Mouse (Mus musculus): ENCODE data around the gene Klhl29.
A peak's percentile ranks its signal among the peaks of the same experiment; 100 is the strongest.

Gene Klhl29

DNA sequence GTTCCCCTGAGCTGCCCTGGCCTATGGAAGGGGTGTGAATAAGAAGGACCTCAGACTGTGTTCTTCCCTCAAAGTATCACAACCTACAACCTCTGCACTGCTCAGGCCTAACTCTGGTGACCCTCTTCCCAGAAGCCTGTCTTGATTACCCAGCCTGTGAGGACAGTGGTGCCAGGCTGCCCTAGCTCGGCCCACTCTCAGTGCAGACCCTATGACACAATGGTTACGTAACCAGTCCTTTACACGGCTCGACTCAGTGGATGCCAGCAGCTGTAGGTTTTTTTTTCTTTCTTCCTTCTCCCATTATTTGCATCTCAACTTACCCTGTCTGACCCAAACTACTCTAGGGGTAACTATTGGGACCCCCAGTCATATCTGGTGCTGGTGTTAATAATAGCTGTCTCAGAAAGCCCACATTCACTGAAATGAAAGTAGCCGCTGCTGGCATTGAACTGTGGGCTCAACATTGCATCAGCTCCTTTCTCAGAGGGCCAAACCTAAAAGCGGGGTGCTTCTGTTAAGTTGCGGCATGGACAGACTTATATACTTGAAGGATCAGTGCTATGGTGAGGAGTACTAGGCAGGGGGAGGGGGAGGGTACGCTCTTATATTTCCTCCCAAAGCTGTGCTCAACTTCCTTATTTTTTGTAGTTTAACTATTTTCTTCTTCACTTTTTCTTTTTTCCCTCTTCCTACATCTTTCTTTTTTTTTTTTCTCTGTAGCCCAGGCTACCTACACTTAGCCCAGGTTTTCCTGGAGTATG, 152.9 kb downstream of the Klhl29 start:
- DNase-seq (ENCODE audit: low read depth), result no peak

GRCm38 (mm10) chr12:5219913-5220575, 155.4 kb downstream of the Klhl29 start:
- no peak for DNase-seq (ENCODE audit: low read depth)

GRCm38 (mm10) chr12:5215836-5216747, 159.4 kb downstream of the Klhl29 start:
- no peak for DNase-seq (ENCODE audit: low read depth)

GRCm38 (mm10) chr12:5214266-5214665, 161.2 kb downstream of the Klhl29 start:
- no peak for DNase-seq (ENCODE audit: low read depth)

DNA sequence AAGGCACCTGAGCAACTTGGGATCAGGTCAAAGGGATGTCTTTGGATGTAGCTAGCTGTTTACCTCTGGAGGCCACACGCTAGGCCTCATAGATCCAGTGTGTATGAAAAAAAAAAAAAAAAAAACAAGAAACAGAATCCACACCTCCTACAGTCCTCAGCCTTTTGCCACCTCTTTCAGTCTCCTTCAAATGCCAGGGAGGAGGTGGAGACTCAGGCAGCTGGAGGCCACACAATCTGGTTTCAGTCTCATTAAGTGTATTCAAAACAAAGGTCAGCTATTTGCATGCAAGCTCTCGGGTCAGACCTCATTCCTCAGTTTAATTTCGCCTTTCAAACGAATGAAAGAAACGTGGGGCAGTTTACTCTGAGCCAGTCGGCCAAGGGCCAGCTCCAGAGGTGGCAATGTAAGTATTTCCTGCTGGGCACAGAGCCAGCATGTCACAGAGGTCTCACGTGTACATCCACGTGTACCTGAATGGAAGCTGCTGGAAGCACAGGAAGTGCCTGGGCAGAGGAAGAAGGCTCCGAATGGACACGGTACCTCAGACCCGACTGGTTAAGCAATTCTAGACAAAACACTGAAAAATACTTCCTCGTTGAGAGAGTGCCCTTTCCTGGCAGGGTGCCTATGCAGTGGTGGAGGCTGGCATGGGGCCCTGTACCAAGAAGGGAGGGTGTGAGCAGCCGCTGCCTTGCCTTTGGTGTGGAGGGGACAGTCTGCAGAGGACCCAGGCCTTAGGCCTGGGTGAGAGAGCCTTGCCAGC, 162.0 kb downstream of the Klhl29 start:
- peak; percentile 46 for DNase-seq (ENCODE audit: low read depth)

- DNase-seq (ENCODE audit: low read depth), result no peak
Observed at GRCm38 (mm10) chr12:5211884-5212283, 163.6 kb downstream of the Klhl29 start.

DNA sequence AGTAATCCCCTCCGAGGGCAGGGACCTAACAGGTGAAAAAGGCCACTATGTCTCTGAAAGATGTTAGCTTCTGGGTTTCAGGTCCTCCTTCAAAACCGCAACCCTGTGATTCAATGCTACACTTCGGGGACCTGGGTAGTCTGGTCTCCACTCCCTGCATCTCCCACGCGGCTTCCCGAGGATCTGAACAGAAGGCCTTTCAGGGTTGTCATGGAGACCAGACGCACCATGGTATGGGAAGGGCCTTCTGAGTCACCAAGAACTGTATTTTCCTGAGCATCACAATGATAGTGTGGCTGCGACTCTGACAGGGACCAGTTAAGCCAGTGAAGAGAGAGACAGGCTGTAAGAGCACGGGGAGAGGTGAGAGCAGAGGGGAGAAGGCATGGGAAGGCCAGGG, 164.7 kb downstream of the Klhl29 start:
- DNase-seq (ENCODE audit: low read depth), result no peak

DNA sequence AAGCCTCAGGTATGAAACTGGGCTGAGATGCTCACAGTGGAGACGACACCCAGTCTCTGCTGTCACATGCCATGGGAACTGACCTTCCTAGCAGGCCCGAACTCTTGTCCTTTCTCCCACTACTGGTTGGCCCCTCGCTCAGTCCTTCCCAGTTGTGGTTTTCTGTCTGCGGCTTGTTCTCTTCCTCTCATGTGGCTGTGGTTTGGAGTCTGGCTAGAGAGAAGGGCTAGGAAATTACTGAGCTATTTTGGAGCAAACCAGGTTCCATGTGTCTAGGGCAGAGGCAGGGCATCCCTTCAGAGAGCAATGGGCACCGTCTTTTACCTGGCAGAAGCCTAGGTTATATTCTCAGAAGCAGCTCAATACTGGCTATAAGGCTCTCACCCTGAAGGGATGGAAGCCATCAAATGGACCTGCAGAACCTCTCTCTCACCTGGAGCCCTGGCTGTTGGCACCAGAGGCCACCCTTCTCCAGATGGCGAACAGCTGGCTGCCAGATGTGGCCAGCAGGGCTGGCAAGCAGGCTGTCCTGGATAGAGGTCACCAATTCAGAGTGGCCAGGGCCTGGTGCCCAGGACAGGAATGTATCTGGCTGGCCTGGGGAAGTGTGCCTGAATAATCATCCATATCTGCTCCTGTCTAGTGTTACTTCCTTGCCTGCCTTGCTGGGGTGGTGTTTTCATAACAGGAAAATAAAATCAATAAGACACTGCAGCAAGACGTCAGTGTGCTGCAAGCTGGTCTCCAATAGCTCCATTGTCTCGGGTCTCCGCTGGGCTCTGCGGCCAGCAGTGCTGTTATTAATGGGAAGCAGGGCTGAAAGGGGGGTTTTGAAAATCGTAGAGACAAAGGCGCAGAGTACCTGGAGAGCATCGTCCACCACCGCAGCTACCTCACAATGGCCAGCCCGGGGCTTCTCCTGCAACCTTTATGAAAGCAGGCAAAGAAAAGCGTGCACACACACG, 167.3 kb downstream of the Klhl29 start:
- peak; percentile 50 for DNase-seq (ENCODE audit: low read depth)

GRCm38 (mm10) chr12:5207172-5207571, 168.3 kb downstream of the Klhl29 start:
- no peak for DNase-seq (ENCODE audit: low read depth)

GRCm38 (mm10) chr12:5204071-5204840, 171.2 kb downstream of the Klhl29 start:
- DNase-seq (ENCODE audit: low read depth), result no peak

DNA sequence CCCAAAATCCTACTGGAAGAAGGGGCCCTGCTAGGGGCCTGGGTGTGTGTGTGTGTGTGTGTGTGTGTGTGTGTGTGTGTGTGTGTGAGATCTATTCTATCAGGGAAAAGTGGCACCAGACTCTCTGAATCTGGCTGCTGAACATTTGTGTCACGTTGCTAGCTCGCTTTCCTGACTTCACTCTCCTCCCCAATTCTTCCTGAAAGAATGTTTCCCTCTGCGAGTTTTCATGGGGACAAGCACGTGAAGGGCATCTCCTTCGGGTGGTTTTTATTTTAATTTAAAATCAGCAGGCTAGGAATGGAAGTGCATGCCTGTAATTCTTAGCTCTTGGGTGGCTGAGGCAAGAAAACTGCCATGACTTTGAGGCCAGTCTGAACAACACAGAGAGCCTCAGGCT, 172.1 kb downstream of the Klhl29 start:
- DNase-seq (ENCODE audit: low read depth), result no peak

DNA sequence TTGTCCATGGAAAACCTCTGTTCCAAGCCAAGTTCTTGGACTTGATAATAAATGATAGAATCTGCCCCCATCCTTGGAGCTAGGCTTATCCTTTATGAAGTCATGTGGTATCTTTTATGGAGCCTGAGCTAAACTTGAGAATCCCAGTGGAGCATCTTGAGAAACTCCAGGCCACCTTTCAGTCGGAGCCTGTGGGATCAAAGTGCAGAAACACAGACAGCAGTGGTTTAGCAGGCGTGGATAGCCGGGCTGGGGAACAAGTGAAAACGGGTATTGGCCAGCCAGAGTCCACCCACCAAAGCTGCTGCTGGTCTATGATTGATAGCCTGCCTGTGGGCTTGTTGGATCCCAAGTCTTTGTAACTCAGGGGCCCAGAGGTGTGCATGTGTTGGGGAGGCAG, 177.2 kb downstream of the Klhl29 start:
- no peak for DNase-seq (ENCODE audit: low read depth)

GRCm38 (mm10) chr12:5194176-5194575, 181.3 kb downstream of the Klhl29 start:
- no peak for DNase-seq (ENCODE audit: low read depth)

DNA sequence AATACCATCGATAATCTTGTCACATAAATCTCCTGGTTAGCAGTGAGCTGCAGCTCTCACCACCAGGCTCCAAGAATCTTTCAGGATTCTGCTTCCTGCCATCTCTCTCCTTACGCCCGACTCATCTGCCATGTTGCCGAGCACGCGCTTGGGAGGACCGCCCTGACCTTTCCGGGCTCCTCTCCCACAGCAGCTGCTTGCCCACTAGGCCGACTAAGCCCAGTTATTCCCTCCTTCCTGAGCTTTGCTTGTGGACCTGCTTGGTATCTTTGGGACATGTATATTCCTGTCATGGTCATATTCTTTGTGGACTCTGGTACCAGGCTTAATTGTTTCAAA, 183.1 kb downstream of the Klhl29 start:
- DNase-seq (ENCODE audit: low read depth), result no peak

DNA sequence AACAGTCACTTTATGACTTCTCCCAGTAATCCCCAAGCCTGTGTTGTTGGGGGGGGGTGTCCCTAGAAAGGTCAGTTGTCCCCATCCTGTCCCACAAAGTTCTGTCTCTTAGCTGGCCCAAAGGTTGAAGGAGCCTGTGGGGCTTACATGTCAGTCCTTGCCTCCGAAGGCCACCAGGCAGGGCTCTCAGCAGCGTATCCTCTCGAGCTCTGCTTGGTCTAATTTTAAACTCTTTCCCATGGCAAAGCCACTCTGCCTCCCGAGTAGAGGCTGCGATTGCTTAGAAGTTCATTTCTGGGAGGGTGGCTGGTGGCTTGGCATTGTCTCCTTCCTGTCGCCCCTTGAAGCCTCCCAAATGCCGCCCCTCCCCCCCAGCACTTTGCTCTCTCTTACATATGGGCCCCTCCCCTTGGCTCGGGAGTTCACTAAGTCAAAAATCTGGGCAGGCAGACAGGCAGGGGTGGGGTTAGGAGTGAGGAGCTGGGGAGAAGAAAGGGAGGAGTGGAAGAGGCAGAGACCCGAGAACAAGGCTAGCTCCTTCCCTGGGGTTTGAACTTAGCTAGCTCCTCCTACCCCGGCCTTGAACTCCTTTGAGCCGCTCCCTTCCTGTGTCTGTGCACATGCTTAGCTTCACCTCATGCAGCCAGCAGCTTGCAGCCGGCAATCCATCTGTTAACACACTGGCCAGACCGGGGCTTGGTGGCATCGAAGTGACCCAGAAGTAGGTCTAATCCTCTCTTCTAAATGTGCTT, 183.7 kb downstream of the Klhl29 start:
- DNase-seq (ENCODE audit: low read depth), result no peak

DNA sequence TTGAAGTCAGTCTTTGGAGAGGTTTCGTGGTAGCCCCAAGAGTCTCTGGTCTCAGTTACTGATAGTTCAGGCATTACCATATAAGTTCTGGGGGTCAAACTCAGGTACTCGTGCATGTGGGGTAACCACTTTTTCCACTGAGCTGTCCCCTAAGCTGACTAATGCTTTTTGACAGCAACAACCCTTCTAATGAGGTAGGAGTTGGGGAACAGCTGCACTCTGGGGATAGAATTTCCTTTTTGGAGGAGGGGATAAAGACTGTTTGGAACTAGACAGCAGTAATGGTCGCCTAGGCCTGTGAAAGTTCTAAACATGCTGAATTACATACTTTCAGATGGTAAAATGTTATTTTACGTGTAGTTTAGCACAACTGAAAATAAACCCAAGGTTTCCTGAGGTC, 184.3 kb downstream of the Klhl29 start:
- no peak for DNase-seq (ENCODE audit: low read depth)

GRCm38 (mm10) chr12:5189446-5190150, 185.9 kb downstream of the Klhl29 start:
- DNase-seq (ENCODE audit: low read depth), result no peak

GRCm38 (mm10) chr12:5188899-5189298, 186.6 kb downstream of the Klhl29 start:
- no peak for DNase-seq (ENCODE audit: low read depth)

All from 416B (cell line).